Mouse (Mus musculus): ENCODE measurements around the gene Hs1bp3.

The Hs1bp3 gene

DNA sequence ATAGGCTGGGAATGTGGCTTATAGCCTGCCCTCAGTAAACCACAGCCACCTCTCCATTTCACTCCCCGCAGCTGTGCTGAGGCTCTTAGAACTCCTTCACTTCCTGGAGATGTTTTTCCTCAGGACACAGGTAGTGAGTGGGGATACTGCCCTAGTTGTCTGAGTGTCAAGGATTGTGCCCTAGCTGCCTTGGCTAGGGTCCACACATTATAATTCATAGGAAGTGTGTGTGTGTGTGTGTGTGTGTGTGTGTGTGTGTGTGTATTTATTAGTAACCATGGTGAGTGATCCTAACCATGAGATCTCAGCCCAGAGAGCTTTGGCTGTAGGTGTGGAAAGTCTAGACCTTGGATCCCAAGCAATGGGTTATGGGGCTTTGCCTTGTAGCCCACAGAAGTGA lies 74.0 kb downstream of the Hs1bp3 start:
- ChIA-PET CTCF (no interaction called here), POLR2A (interaction anchor here in 2 of 4 experiments (0.6 to 1.3 kb wide), 2 partner anchors 110 to 113 kb away, joined by 3 to 4 read pairs; partner anchors contain the start of gene Rhob (in 1 of the 2))

DNA sequence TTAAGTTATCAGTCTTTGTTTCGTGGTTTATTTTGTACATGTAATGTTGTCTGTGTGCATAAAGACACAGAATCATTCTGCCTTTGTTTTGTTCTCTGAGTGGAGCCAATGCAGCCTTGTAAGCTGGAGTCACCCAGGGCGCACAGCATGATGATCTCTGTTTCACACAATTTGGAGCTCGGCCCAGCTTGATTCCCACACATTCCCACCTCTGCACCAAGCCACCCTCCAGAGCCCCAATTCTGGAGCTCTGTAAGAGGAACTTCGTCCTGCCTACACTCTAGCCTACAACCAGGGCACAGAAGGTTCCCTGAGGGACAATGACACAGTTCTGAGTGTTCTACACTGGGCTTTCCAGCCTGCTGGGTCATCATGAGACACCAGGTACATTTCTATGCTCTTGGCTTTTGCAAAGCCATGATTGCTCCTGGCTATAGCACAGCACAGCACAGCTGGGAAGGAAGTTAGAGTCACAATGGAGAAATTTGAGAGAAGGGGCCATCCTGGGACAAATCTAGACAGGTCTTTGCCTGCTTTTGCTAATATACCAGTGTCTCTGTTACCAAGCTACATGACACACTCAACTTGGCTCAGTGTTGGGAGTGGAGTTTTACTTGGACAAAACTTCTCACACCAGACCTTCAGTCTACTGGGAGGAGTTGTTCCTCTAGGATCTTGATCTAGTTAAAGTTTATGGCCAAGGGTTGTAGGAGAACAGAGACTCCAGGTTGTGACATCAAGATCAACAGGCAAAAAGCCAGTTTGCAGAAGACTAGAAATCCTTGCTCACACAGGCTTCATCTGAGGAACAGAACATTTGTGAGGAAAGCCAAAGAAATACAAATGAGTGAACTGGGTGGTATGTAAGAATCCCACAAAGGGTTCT lies 75.5 kb downstream of the Hs1bp3 start:
- POLR2A ChIA-PET: interaction anchor here in 2 of 4 experiments (0.9 to 1.0 kb wide), 2 partner anchors 14 to 30 kb away, joined by 3 read pairs; no protein-coding TSS in a partner anchor
- CTCF ChIA-PET: no interaction called here

GRCm38 (mm10) chr12:8393226-8393625 lies 80.0 kb downstream of the Hs1bp3 start:
- POLR2A ChIA-PET: interaction anchor here in 2 of 4 experiments (1.8 to 4.4 kb wide), 4 partner anchors 9 to 107 kb away, joined by 4 to 23 read pairs (median 8); partner anchors contain the start of gene Rhob (in 2 of the 2)
- CTCF ChIA-PET: interaction anchor here in 1 of 4 experiments (0.6 to 0.7 kb wide), 2 partner anchors 103 to 152 kb away, joined by 3 to 6 read pairs; no protein-coding TSS in a partner anchor

Data from embryonic stem cell, embryonic (primary cell).